Mouse (Mus musculus): ENCODE data around the gene Ccnk. TPM values are rescaled to one million over a fixed set of nuclear protein-coding genes. Genes with fewer than 3 reads are reported as not detected.
A peak's percentile ranks its signal among the peaks of the same experiment; 100 is the strongest.

The Ccnk gene
- polyA plus RNA-seq, 1 experiment = 271 TPM

GRCm38 (mm10) chr12:108223357-108223756 lies 44.0 kb downstream of the Ccnk start:
- no peak overlapping the region for H3K4me3 ChIP-seq (ENCODE audit: control insufficient read depth, low read depth, low read length)
- H3K27me3 ChIP-seq (ENCODE audit: control insufficient read depth, insufficient read depth, low read length) = no peaks in the 10 kb centered on the region
- no peaks in the 10 kb centered on the region for H3K36me3 ChIP-seq (ENCODE audit: control insufficient read depth, insufficient read depth, low read length)
- TF ChIP-seq CTCF (IDR thresholded peaks at IDR 0.05; ENCODE audit: control insufficient read depth, insufficient read depth, insufficient replicate concordance, low read depth, low read length) (no peak), POLR2A (IDR thresholded peaks at IDR 0.05; ENCODE audit: control insufficient read depth, low read depth, low read length) (no peak)
- H3K27ac ChIP-seq (ENCODE audit: control insufficient read depth, insufficient read depth, low read depth, low read length) = no peak overlapping the region
- H3K4me1 ChIP-seq (ENCODE audit: control insufficient read depth, insufficient read depth, low read length) = no peaks in the 10 kb centered on the region; the same call in 1 of the 2 replicates

- no peak overlapping the region for H3K27ac ChIP-seq (ENCODE audit: control insufficient read depth, insufficient read depth, low read depth, low read length)
- H3K4me3 ChIP-seq (ENCODE audit: control insufficient read depth, low read depth, low read length) = no peak overlapping the region
- TF ChIP-seq CTCF (IDR thresholded peaks at IDR 0.05; ENCODE audit: control insufficient read depth, insufficient read depth, insufficient replicate concordance, low read depth, low read length) = no peak
- TF ChIP-seq POLR2A (IDR thresholded peaks at IDR 0.05; ENCODE audit: control insufficient read depth, low read depth, low read length) = no peak
- H3K27me3 ChIP-seq (ENCODE audit: control insufficient read depth, insufficient read depth, low read length) = no peaks in the 10 kb centered on the region
- no peaks in the 10 kb centered on the region for H3K36me3 ChIP-seq (ENCODE audit: control insufficient read depth, insufficient read depth, low read length)
- no peaks in the 10 kb centered on the region; the same call in 1 of the 2 replicates for H3K4me1 ChIP-seq (ENCODE audit: control insufficient read depth, insufficient read depth, low read length)
These were observed 46.4 kb downstream of the Ccnk start for GRCm38 (mm10) chr12:108225781-108226180.

GRCm38 (mm10) chr12:108226216-108226615 lies 46.8 kb downstream of the Ccnk start:
- Histone ChIP-seq H3K27me3 (ENCODE audit: control insufficient read depth, insufficient read depth, low read length) (no peaks in the 10 kb centered on the region), H3K27ac (ENCODE audit: control insufficient read depth, insufficient read depth, low read depth, low read length) (no peak overlapping the region), H3K4me3 (ENCODE audit: control insufficient read depth, low read depth, low read length) (no peak overlapping the region), H3K4me1 (ENCODE audit: control insufficient read depth, insufficient read depth, low read length) (no peaks in the 10 kb centered on the region; the same call in 1 of the 2 replicates), H3K36me3 (ENCODE audit: control insufficient read depth, insufficient read depth, low read length) (no peaks in the 10 kb centered on the region)
- no peak for TF ChIP-seq CTCF (IDR thresholded peaks at IDR 0.05; ENCODE audit: control insufficient read depth, insufficient read depth, insufficient replicate concordance, low read depth, low read length)
- TF ChIP-seq POLR2A (IDR thresholded peaks at IDR 0.05; ENCODE audit: control insufficient read depth, low read depth, low read length) = no peak

GRCm38 (mm10) chr12:108226941-108227340 lies 47.6 kb downstream of the Ccnk start:
- Histone ChIP-seq H3K27ac (ENCODE audit: control insufficient read depth, insufficient read depth, low read depth, low read length) (no peak overlapping the region), H3K36me3 (ENCODE audit: control insufficient read depth, insufficient read depth, low read length) (no peaks in the 10 kb centered on the region), H3K4me1 (ENCODE audit: control insufficient read depth, insufficient read depth, low read length) (no peaks in the 10 kb centered on the region; the same call in 1 of the 2 replicates), H3K27me3 (ENCODE audit: control insufficient read depth, insufficient read depth, low read length) (no peaks in the 10 kb centered on the region), H3K4me3 (ENCODE audit: control insufficient read depth, low read depth, low read length) (no peak overlapping the region)
- no peak for TF ChIP-seq CTCF (IDR thresholded peaks at IDR 0.05; ENCODE audit: control insufficient read depth, insufficient read depth, insufficient replicate concordance, low read depth, low read length)
- TF ChIP-seq POLR2A (IDR thresholded peaks at IDR 0.05; ENCODE audit: control insufficient read depth, low read depth, low read length) = no peak

GRCm38 (mm10) chr12:108227527-108227926 lies 48.1 kb downstream of the Ccnk start:
- no peak overlapping the region for H3K4me3 ChIP-seq (ENCODE audit: control insufficient read depth, low read depth, low read length)
- H3K27me3 ChIP-seq (ENCODE audit: control insufficient read depth, insufficient read depth, low read length) = no peaks in the 10 kb centered on the region
- no peaks in the 10 kb centered on the region for H3K36me3 ChIP-seq (ENCODE audit: control insufficient read depth, insufficient read depth, low read length)
- no peak overlapping the region for H3K27ac ChIP-seq (ENCODE audit: control insufficient read depth, insufficient read depth, low read depth, low read length)
- H3K4me1 ChIP-seq (ENCODE audit: control insufficient read depth, insufficient read depth, low read length) = no peaks in the 10 kb centered on the region; the same call in 1 of the 2 replicates
- TF ChIP-seq POLR2A (IDR thresholded peaks at IDR 0.05; ENCODE audit: control insufficient read depth, low read depth, low read length) (no peak), CTCF (IDR thresholded peaks at IDR 0.05; ENCODE audit: control insufficient read depth, insufficient read depth, insufficient replicate concordance, low read depth, low read length) (no peak)

- Histone ChIP-seq H3K27me3 (ENCODE audit: control insufficient read depth, insufficient read depth, low read length) (no peaks in the 10 kb centered on the region), H3K4me1 (ENCODE audit: control insufficient read depth, insufficient read depth, low read length) (no peaks in the 10 kb centered on the region), H3K4me3 (ENCODE audit: control insufficient read depth, low read depth, low read length) (no peak overlapping the region), H3K27ac (ENCODE audit: control insufficient read depth, insufficient read depth, low read depth, low read length) (no peak overlapping the region), H3K36me3 (ENCODE audit: control insufficient read depth, insufficient read depth, low read length) (no peaks in the 10 kb centered on the region)
- no peak for TF ChIP-seq POLR2A (IDR thresholded peaks at IDR 0.05; ENCODE audit: control insufficient read depth, low read depth, low read length)
- TF ChIP-seq CTCF (IDR thresholded peaks at IDR 0.05; ENCODE audit: control insufficient read depth, insufficient read depth, insufficient replicate concordance, low read depth, low read length) = no peak
These were observed 50.7 kb downstream of the Ccnk start for GRCm38 (mm10) chr12:108230077-108230476.

- H3K4me3 ChIP-seq (ENCODE audit: control insufficient read depth, low read depth, low read length) = no peak overlapping the region
- H3K4me1 ChIP-seq (ENCODE audit: control insufficient read depth, insufficient read depth, low read length) = no peaks in the 10 kb centered on the region
- H3K36me3 ChIP-seq (ENCODE audit: control insufficient read depth, insufficient read depth, low read length) = no peaks in the 10 kb centered on the region
- no peak for TF ChIP-seq POLR2A (IDR thresholded peaks at IDR 0.05; ENCODE audit: control insufficient read depth, low read depth, low read length)
- TF ChIP-seq CTCF (IDR thresholded peaks at IDR 0.05; ENCODE audit: control insufficient read depth, insufficient read depth, insufficient replicate concordance, low read depth, low read length) = 0 out of 2 replicates have a peak, but pooled peaks have one; percentile 0
- H3K27ac ChIP-seq (ENCODE audit: control insufficient read depth, insufficient read depth, low read depth, low read length) = no peak overlapping the region
- H3K27me3 ChIP-seq (ENCODE audit: control insufficient read depth, insufficient read depth, low read length) = no peaks in the 10 kb centered on the region
These were observed 51.7 kb downstream of the Ccnk start for GRCm38 (mm10) chr12:108230821-108231794.

All from testis, adult 2 months (tissue).